Mouse (Mus musculus) lung, postnatal 14 days (tissue): ENCODE data around the gene Csrnp1.
A peak's percentile ranks its signal among the peaks of the same experiment; 100 is the strongest.

ENCODE experiments used
- DNase-seq: peaks from one replicate; pipeline ENCODE4 v3.0.0; 2021

Gene Csrnp1

GRCm38 (mm10) chr9:120001945-120002725 lies 17.7 kb upstream of the Csrnp1 start:
- peak; percentile 94 for DNase-seq

DNA sequence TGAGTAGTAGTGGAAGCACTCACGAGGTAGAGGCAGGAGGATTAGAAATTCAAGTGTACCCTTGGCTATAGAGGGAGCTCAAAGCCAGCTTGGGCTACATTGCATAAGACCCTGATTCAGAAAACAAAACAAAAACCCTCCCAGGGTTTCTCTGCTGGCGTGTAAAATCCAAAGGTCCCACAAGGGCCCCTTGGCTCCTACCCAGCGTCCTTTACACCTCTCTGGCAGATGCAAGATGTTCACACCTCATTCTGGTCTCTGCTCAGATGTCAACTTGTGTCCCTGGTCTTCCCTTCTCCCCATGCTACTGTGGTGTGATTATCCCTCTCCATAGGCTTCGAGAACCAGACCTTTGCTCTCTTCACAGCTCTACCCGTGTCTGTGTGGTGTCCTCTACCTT lies 16.3 kb upstream of the Csrnp1 start:
- no peak for DNase-seq

GRCm38 (mm10) chr9:119999636-120000035 lies 15.2 kb upstream of the Csrnp1 start:
- DNase-seq = no peak

- DNase-seq = no peak
Observed at GRCm38 (mm10) chr9:119998776-119999175, 14.3 kb upstream of the Csrnp1 start.

DNA sequence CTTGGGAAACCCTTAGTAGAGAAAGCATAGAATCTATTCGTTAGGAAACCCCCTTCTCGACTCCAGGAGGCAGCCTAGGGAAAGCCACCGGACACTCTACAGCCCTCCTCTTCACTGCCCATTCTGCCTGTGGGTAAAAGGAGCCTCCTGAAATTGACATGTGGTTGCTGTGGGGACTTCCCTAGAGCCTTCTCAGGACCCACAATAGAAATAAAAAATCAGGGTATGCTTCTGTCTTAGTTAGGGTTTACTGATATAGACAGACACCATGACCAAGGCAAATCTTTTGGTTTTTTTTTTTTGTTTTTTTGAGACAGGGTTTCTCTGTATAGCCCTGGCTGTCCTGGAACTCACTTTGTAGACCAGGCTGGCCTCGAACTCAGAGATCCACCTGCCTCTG lies 11.6 kb upstream of the Csrnp1 start:
- no peak for DNase-seq

DNA sequence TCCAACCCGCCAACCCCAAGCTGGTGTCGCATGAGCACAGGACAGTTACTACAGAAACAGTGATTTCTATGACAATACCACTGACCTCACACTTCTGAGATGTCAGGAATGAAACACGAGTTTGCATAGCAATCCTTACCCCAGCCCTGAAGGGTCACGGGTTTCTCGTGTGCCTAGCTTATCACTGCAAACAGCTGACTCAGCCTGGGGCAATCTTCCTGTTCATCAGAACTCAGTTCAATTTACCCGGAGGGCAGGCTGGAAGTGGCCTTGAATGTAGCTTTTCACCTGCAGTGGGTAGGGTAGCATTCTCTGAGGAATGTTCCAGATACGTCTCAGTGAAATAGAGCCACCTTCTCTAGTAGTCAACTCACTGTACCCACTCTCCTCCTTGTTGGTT lies 9.7 kb upstream of the Csrnp1 start:
- DNase-seq = no peak

DNA sequence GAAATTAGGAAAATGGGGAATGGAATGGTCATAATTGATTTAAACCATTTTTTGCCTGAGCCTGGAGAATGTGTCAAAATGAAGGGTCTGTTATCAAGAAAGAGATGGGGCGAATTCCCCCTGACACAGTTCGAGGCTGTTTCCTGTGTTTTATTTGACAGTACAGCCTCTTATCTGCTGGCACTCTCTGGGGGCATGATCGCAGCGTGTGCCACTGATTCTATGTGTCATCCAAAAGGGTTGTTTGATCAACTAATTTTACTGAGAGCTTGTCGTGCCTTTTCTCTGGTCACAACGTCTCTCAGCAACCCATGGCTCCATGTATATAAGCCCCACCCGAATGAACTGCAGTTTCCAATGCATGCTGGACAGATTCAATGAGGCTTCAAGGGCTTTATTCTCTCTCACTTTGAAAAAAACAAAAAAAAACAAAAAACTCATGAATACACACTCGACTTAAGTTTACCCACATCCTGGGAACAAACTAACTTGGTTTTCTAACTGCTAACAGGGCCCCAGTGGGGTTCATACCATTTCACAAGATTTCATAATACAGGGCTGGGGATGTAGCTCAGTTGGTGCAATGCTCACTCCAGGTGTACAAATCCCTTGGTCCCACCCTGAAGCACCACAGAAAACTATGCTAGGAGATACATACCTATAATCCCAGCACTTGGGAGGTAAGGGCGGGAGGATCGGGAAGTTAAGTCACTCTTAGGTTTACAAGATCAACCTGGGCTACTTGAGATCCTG lies 8.8 kb upstream of the Csrnp1 start:
- DNase-seq = no peak

DNA sequence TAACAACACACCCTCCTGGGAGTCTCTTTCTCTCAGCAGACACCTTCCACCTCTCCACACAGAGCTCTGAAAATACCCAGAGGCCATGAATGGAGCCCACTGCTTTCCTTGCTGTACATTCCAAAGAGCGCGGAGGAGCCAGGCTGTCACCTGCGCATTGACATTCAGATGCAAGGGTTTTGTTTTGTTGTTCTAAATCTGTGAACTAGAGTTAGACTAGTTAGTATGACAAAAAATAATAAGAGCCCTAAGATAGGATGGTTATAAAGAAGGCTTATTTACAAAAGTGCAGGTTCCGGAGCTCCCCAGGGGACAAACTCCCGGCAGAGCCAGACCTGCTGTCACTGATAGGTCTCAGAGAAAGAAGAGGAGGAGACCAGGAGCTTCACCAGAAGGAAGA lies 6.9 kb upstream of the Csrnp1 start:
- no peak for DNase-seq

GRCm38 (mm10) chr9:119988304-119988703 lies 3.8 kb upstream of the Csrnp1 start:
- DNase-seq = no peak

DNA sequence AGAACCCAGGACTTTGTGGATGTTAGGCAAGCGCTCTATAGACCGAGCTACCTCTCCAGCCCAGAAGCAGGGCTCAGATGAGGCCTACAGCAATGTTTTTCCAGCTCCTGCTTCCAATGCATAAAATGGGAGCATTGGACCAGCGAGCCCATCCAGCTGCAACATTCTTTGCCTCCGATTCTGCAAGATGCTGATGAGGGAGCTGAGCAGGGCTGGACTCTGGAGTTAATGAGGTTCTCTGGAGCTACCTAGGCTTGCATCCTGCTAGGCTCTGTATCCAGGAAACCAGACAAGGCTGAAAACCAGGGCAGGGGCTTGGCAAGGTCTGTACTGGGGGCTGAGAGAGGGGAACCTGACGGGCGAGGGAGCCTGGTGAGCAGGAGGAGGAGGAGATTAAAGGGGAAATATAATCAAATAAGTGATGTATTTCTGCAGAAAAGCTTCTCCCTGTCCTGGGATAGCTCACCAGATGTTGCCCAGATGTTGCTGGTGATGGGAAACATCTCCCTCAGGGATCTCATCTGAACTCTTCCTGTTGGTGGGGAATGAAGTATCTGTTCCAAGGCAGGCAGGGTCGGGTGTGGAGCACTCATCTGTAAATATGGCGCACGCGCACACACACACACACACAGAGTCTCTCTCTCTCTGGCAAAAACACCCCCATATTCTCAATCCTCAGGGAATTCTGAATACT lies 1.6 kb upstream of the Csrnp1 start:
- no peak for DNase-seq

DNA sequence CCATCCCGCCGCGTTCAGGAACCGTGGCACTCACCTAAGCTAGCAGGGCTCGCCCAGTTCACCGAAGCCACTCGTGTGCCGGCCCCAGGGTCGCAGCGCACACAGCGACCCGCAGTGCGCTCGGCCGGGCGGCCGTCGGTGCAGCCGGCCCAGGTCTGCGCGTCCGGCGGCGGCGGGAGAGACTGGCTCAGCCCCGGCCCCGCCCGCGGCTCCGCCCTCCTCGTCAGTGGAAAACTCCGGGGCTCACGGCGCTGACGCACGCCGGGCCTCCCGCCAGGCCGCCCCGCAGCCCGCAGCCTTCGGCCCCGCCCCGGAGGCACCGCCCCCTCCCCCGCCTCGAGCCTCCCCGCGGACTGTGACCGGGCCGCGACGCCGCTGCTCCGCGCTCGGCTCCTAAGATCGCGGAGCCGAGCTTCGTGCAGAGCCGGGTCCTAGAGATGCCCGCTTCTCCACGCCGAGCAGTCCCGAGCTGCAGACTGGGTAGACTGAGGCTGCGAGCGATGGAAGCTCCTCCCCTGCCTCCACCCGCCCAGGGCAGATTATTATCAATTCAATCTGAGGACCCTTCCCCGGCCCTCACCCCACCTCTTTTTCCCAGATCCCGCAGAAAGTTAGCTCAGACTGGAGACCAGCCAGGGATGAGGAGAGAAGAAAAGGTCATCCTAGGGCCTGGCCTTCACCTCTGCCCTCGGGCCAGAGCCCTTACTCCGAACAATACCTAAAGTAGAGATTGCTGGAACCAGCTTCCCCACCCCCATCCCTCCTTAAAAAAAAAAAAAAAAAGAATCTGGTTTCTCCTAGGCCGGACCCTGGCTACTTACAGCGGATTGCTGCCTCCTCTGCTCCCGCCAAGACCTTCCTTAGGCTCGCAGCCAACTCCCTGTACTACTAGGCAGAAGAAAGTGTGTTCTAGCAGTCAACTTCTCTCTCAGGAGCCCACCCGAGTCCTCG lies 598 bp downstream of the Csrnp1 start:
- peak; percentile 95 for DNase-seq

DNA sequence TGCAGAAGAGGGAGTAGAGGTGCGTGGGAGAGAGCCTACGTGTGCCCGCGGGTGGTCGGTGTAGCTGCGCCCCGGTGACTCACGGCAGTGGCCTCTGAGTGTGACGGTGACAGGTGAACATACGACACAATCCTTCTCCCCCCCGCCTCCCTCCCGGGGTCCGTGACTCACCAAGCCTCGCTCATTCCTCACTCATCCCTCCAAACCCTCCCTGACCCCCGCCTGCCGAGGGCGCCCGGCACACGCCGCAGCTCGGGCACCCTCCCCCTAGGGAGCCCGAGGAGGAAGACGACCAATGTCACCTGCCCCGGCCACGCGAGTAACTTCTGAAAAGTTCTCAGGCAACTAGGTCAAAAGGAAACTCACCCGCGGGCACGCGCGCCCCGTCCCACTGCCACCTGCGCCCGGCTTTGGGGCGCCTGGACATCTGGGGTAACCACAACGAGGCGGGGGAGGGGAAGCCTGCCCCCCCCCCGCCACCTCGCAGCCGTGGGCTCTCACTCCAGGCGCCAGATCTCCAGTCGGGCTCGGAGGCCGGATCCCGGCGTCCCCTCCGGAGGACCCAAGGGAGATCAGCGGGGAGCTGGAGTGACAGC lies 1.4 kb downstream of the Csrnp1 start:
- DNase-seq = peak; percentile 57

DNA sequence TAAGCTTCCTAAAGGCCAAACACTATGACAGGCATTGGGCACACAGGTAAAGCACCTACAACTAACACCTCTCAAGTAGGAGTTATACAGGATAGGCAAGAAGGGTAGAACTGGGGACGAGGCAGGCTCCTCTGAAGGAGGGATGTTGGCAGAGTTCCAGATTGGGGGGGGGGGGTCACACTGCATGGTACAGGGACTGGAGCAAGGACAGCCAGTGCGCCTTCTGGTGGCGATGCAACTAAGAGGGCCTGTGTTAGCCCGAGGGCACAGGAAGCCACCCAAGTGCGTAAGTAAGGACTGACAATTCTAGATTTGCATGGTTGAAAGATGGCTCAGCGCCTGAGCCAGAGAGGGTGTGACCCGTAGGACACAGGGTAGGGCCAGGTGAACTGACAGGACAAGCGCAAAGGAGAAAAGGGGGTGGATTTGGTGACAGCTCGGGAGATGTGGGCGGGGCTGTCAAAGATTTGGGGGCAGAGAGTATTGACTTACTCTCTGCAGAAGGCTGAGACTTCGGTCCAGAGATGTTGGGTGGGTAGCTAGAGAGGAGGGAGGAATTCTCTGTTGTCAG lies 2.1 kb downstream of the Csrnp1 start:
- DNase-seq = peak; percentile 79

DNA sequence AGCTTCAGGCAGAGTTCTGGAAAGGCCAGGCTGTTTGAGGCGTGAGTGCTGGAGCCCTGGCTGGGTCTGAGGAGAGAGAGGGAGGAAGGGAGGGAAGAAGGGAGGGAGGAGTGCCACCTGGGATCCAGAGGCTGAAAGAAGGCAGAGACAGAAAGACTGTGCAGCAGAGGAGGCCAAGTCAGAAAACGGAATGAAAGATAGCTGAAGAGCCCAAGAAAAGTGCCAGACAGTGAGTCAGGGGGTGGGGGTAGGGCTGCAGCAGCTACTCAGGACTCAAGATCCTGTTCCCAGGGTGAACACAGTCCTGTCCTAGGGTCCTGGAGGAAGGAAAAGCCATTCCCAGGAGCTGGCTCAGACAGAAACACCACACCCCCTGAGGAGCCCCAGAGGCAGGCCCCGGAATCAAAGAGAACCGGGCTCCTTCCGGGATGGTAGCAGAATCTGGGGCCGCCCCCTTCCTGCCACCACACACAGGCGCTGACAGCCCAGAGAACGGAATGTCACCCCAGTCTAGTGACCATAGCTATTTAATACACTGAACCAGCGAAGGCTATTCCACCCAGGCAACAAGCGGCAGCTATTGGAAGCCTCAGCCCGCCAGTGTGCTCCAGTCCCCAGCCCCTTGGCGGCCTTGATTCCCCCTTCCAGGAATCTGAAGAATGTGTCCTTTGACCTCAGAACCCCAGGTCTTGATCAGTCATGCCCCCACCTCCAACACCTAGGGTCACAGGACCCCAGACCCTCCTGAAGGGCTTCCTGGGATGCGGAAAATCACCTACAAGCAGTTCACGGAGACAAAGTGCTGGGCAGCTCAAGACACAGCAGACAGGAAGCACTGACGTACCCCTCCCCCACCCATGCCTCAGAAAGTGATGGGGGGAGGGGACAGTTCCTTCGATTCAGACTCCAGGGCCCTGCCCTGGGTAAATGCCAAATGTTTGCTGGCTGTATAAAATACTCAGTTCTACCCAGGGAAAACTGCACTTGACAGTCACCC lies 3.0 kb downstream of the Csrnp1 start:
- peak; percentile 84 for DNase-seq

- DNase-seq = no peak
Observed at GRCm38 (mm10) chr9:119980770-119981182, 3.7 kb downstream of the Csrnp1 start.

GRCm38 (mm10) chr9:119979749-119980148 lies 4.7 kb downstream of the Csrnp1 start:
- DNase-seq = no peak

DNA sequence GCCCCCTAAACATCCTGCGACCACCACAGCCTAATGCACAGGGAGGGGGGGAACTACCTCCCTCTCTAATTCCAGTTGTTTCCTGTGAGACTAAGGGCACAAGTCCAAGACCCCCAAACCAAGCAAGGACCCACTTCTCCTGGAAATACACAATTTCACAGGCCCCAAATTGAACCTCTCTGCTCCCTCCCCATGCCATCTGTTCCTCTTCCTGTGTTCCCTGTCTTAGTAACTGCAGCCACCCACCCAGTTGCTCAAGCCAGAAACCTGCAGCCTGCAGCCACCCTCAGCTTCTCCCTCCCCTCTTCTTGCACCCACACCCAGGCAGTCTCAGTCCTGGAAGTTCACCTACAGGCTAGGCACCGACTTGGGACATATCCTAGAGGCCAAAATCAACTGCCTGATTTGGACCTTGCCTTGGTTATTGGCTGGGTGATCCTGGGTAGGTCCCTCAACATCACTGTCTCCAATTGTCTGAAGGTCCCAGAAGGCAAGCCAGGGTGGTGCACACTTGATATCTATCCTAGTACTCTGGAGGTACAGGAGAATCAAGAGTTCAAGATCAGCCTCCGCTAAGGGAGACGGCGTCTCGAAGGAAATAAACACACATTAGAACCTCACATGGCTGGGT lies 5.5 kb downstream of the Csrnp1 start:
- no peak for DNase-seq

DNA sequence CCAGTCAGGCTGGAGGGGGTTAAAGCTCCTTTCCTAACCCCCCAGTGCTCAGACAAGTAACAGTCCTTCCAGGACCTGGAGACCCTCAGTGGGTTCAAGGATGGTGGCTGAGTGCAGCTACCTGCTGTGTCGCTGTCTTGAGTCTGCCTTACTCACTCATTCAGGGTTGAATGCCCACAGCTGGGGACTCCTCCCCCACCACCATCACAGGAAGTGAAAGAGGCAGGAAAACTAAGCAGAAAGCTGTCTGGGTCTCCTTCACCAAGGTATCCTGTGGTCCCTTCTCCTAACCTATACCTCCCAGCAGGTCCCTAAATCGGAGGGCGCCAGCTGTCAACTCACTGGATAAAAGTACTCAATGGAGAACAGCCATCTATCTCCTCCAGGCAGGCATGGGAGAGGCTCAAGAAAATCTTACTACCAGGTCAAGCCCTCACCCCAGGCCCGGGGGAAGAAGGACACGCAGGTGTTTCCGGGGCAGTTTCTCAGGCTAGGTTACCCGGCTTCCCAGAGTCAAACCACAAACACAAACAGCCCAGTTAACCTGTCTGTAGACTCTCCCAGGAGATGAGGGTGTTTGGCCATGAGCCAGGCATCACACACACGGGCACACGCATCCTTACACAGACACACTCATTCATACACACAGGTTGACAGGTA lies 6.2 kb downstream of the Csrnp1 start:
- no peak for DNase-seq

- no peak for DNase-seq
Observed at GRCm38 (mm10) chr9:119977557-119978060, 6.8 kb downstream of the Csrnp1 start.
